7 mouse cellular contexts compared by ENCODE assay signal in the genomic region with DNA sequence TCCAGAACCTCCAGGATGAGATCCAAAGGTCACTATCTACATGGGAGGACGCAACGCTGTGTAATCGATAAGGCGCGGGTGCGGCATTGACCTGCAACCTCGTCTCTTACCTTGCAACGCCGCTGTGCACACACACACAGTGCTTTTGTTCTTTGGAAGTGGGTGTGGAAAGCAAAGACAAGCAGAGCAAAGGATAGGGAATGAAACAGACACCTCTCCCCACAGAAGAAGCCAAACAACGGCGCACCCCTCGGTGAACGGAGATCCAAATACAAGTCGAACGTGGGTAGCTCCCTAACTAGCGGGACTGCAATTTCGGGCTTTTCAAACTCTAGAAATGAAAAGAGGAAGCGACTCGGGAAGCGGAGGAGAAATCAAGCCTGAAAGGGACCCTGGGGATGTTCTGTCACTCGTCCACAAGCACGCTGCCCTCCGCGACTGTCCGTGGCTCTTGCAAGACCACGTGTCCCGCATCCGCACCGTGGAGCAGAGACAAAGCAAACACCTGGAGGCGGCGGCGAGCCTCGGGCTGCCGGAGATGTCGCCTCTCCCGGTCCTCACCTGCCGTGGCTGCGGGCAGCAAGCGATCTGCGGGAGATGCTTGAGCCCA. TPM values are rescaled to one million over a fixed set of nuclear protein-coding genes. Genes with fewer than 3 reads are reported as not detected.
DNase-seq lines count a peak whose midpoint lies in the region; ATAC-seq and TF ChIP-seq lines count a peak whose summit lies in the region.

No protein-coding gene starts in this region.

- peak; percentile 3 for ATAC-seq in forebrain, embryonic 15.5 days (replicated peaks)
- ATAC-seq in intestine, embryonic 16.5 days: peak; percentile 57
- peak; percentile 39 for ATAC-seq in lung, embryonic 15.5 days (ENCODE audit: borderline replicate concordance, extremely low read depth, low FRiP score, low TSS enrichment)

- no peaks in the 10 kb centered on the region for H3K27me3 ChIP-seq in testis, adult 2 months (ENCODE audit: control insufficient read depth, insufficient read depth, low read length)
- H3K27me3 ChIP-seq in forebrain, embryonic 15.5 days: no peaks in the 10 kb centered on the region
- no peaks in the 10 kb centered on the region for H3K27me3 ChIP-seq in intestine, embryonic 16.5 days (replicated peaks; ENCODE audit: control insufficient read depth, insufficient read depth, low read length)
- no peaks in the 10 kb centered on the region for H3K27me3 ChIP-seq in lung, embryonic 15.5 days

- under 1% methylated on average over 40 of the region's 40 CpGs for WGBS in forebrain, embryonic 15.5 days
- 0% methylated on average over 40 of the region's 40 CpGs for WGBS in intestine, embryonic 16.5 days
- WGBS in lung, embryonic 15.5 days: under 1% methylated on average over 40 of the region's 40 CpGs

- TF ChIP-seq CTCF in testis, adult 2 months (IDR thresholded peaks at IDR 0.05; ENCODE audit: control insufficient read depth, insufficient read depth, insufficient replicate concordance, low read depth, low read length): no peak

- peak overlapping the region; percentile 76 for H3K9ac ChIP-seq in forebrain, embryonic 15.5 days (replicated peaks)
- H3K9ac ChIP-seq in intestine, embryonic 16.5 days (ENCODE audit: low read depth, low read length): peak overlapping the region; percentile 90
- peak overlapping the region; percentile 79 for H3K9ac ChIP-seq in lung, embryonic 15.5 days

- H3K36me3 ChIP-seq in testis, adult 2 months (ENCODE audit: control insufficient read depth, insufficient read depth, low read length): no peaks in the 10 kb centered on the region
- no peaks in the 10 kb centered on the region for H3K36me3 ChIP-seq in forebrain, embryonic 15.5 days
- no peaks in the 10 kb centered on the region for H3K36me3 ChIP-seq in intestine, embryonic 16.5 days (ENCODE audit: control insufficient read depth, insufficient read depth, low read length)
- no peaks in the 10 kb centered on the region for H3K36me3 ChIP-seq in lung, embryonic 15.5 days

- H3K9me3 ChIP-seq in forebrain, embryonic 15.5 days: no peaks in the 10 kb centered on the region
- no peaks in the 10 kb centered on the region for H3K9me3 ChIP-seq in intestine, embryonic 16.5 days (ENCODE audit: control insufficient read depth, low read length)
- no peaks in the 10 kb centered on the region for H3K9me3 ChIP-seq in lung, embryonic 15.5 days

- peak overlapping the region; percentile 70 for H3K27ac ChIP-seq in testis, adult 2 months (ENCODE audit: control insufficient read depth, insufficient read depth, low read depth, low read length)
- peak overlapping the region; percentile 88 for H3K27ac ChIP-seq in forebrain, embryonic 15.5 days (replicated peaks)
- peak overlapping the region; percentile 95 for H3K27ac ChIP-seq in intestine, embryonic 16.5 days (ENCODE audit: low read length)
- peak overlapping the region; percentile 69 for H3K27ac ChIP-seq in lung, embryonic 15.5 days

- H3K4me2 ChIP-seq in forebrain, embryonic 15.5 days (replicated peaks): peak overlapping the region; percentile 64
- H3K4me2 ChIP-seq in intestine, embryonic 16.5 days (ENCODE audit: low read depth, low read length): peak overlapping the region; percentile 51
- H3K4me2 ChIP-seq in lung, embryonic 15.5 days: peak overlapping the region; percentile 71

- peaks cover 2% of the 10 kb centered on the region for H3K4me1 ChIP-seq in testis, adult 2 months (ENCODE audit: control insufficient read depth, insufficient read depth, low read length)
- peaks cover 39% of the 10 kb centered on the region for H3K4me1 ChIP-seq in forebrain, embryonic 15.5 days
- H3K4me1 ChIP-seq in intestine, embryonic 16.5 days (ENCODE audit: control insufficient read depth, insufficient read depth, low read length): peaks cover 7% of the 10 kb centered on the region
- peaks cover 15% of the 10 kb centered on the region for H3K4me1 ChIP-seq in lung, embryonic 15.5 days

- H3K4me3 ChIP-seq in testis, adult 2 months (ENCODE audit: control insufficient read depth, low read depth, low read length): peak overlapping the region; percentile 92
- H3K4me3 ChIP-seq in forebrain, embryonic 15.5 days: peak overlapping the region; percentile 70
- peak overlapping the region; percentile 97 for H3K4me3 ChIP-seq in intestine, embryonic 16.5 days (ENCODE audit: low read length)
- H3K4me3 ChIP-seq in lung, embryonic 15.5 days: peak overlapping the region; percentile 80

- no peak for DNase-seq in testis, postnatal 10 days (ENCODE audit: low spot score)
- peak; percentile 4 for DNase-seq in brain, embryonic 18.5 days (ENCODE audit: low read depth, low spot score)
- DNase-seq in skeletal muscle tissue, adult 2 months (ENCODE audit: low read depth, low spot score): peak; percentile 1

- no peak for TF ChIP-seq POLR2A in testis, adult 2 months (IDR thresholded peaks at IDR 0.05; ENCODE audit: control insufficient read depth, low read depth, low read length)

RNA-seq across cellular contexts. Expression of a gene that starts 0.6 kb away (rescaled TPM):
- 6.2 and 6.6 TPM in 2 replicates for polyA plus RNA-seq in testis, adult 2 months (2012; rRNA removed)
- polyA plus RNA-seq in forebrain, embryonic 15.5 days (2015; fragmentation: Nextera tagmentation; extraction: Ambion mirVana): 20.1 and 20.7 TPM in 2 replicates
- polyA plus RNA-seq in intestine, embryonic 16.5 days (2015; fragmentation: Nextera tagmentation; extraction: Ambion mirVana): 13.9 and 15.4 TPM in 2 replicates
- polyA plus RNA-seq in lung, embryonic 15.5 days (2015; fragmentation: Nextera tagmentation; extraction: Ambion mirVana): 16.0 and 20.9 TPM in 2 replicates

RNA-seq across cellular contexts. Expression of a gene that starts 0.8 kb away (rescaled TPM):
- 8.2 and 8.7 TPM in 2 replicates for polyA plus RNA-seq in testis, adult 2 months (2012; rRNA removed)
- polyA plus RNA-seq in forebrain, embryonic 15.5 days (2015; fragmentation: Nextera tagmentation; extraction: Ambion mirVana): 47.4 and 48.5 TPM in 2 replicates
- 32.1 and 35.1 TPM in 2 replicates for polyA plus RNA-seq in intestine, embryonic 16.5 days (2015; fragmentation: Nextera tagmentation; extraction: Ambion mirVana)
- polyA plus RNA-seq in lung, embryonic 15.5 days (2015; fragmentation: Nextera tagmentation; extraction: Ambion mirVana): 24.8 and 26.2 TPM in 2 replicates

Comparison
In these comparisons a context has a peak if more than half of its experiments do, and no peak if none do; other contexts are left out.
1. ATAC-seq: peak in every context shown above with its lines; median percentile 57 in intestine, embryonic 16.5 days; 39 in lung, embryonic 15.5 days; 3 in forebrain, embryonic 15.5 days.